Mouse (Mus musculus) gastrocnemius, adult 2 months (tissue): ENCODE results near the gene Map3k7. TPM values are rescaled to one million over a fixed set of nuclear protein-coding genes. Genes with fewer than 3 reads are reported as not detected.
"Not testable (repeated sequence)": the region's sequence is repeated elsewhere in the genome, so short reads cannot be mapped to it uniquely, and the experiment has no call there.

Experiments
- DNase-seq: peaks from one replicate; pipeline ENCODE4 v3.0.0; 2022
- H3K27ac ChIP-seq: fragments of 200-600 bp; 2 replicates; pipeline ENCODE4 v1.8.1; 2022; ENCODE audit warnings: mild to moderate bottlenecking
- H3K4me3 ChIP-seq: fragments of 200-600 bp; 2 replicates; pipeline ENCODE4 v1.8.1; 2022; ENCODE audit warnings: mild to moderate bottlenecking, moderate library complexity
- CTCF ChIP-seq: fragments of 200-600 bp; IDR thresholded peaks from 2 replicates; pipeline ENCODE4 v1.8.1; 2022; ENCODE audit warnings: antibody characterized with exemption, mild to moderate bottlenecking, moderate library complexity
- intact Hi-C: fragments of 180-260 bp; cut with DNase I; formaldehyde crosslinking; loops from one replicate; pipeline ENCODE4 v1.15.1; 2025
- total RNA-seq, 2 experiments: library from RNA; stranded (reverse); gene quantifications; 2 replicates each; pipeline ENCODE4 v1.2.3; 2021

Gene Map3k7
- total RNA-seq, 2 experiments from 2014 or later: 38.9 to 41.1 TPM

GRCm38 (mm10) chr4:32004773-32005591, 41.1 kb downstream of the Map3k7 start:
- TF ChIP-seq CTCF: no peak
- no peak overlapping the region for H3K4me3 ChIP-seq
- intact Hi-C loops: no loop called here
- H3K27ac ChIP-seq: no peak overlapping the region
- no peak for DNase-seq

- Histone ChIP-seq H3K4me3 (no peak overlapping the region), H3K27ac (no peak overlapping the region)
- intact Hi-C loops: no loop called here
- DNase-seq: no peak
- no peak for TF ChIP-seq CTCF
Measured at GRCm38 (mm10) chr4:32007174-32007573, 43.3 kb downstream of the Map3k7 start.

GRCm38 (mm10) chr4:32008095-32008494, 44.2 kb downstream of the Map3k7 start:
- Histone ChIP-seq H3K27ac (no peak overlapping the region), H3K4me3 (no peak overlapping the region)
- TF ChIP-seq CTCF: no peak
- intact Hi-C loops: no loop called here
- DNase-seq: no peak

- no peak overlapping the region for H3K27ac ChIP-seq
- no peak for TF ChIP-seq CTCF
Measured at GRCm38 (mm10) chr4:32010808-32011207, 46.9 kb downstream of the Map3k7 start.

GRCm38 (mm10) chr4:32011218-32011973, 47.5 kb downstream of the Map3k7 start:
- no peak overlapping the region for H3K27ac ChIP-seq
- no peak overlapping the region for H3K4me3 ChIP-seq
- intact Hi-C loops: no loop called here
- TF ChIP-seq CTCF: no peak
- DNase-seq: no peak

More at GRCm38 (mm10) chr4:32010808-32011207, 46.9 kb downstream of the Map3k7 start:
- no peak for DNase-seq
- no peak overlapping the region for H3K4me3 ChIP-seq
- intact Hi-C loops: no loop called here

- intact Hi-C loops: no loop called here
- TF ChIP-seq CTCF: no peak
- Histone ChIP-seq H3K27ac (no peak overlapping the region), H3K4me3 (no peak overlapping the region)
- DNase-seq: no peak
Measured at GRCm38 (mm10) chr4:32021131-32021530, 57.2 kb downstream of the Map3k7 start.

GRCm38 (mm10) chr4:32022321-32022720, 58.4 kb downstream of the Map3k7 start:
- Histone ChIP-seq H3K27ac (no peak overlapping the region), H3K4me3 (no peak overlapping the region)
- TF ChIP-seq CTCF: no peak
- intact Hi-C loops: no loop called here
- DNase-seq: no peak

GRCm38 (mm10) chr4:32024170-32024569, 60.3 kb downstream of the Map3k7 start:
- intact Hi-C loops, DNase-seq, H3K4me3 ChIP-seq, H3K27ac ChIP-seq: not testable (repeated sequence)

GRCm38 (mm10) chr4:32025105-32025504, 61.2 kb downstream of the Map3k7 start:
- Histone ChIP-seq H3K4me3 (no peak overlapping the region), H3K27ac (no peak overlapping the region)
- TF ChIP-seq CTCF: no peak
- no peak for DNase-seq
- intact Hi-C loops: no loop called here

- no peak for TF ChIP-seq CTCF
- no peak for DNase-seq
- Histone ChIP-seq H3K4me3 (no peak overlapping the region), H3K27ac (no peak overlapping the region)
- intact Hi-C loops: no loop called here
Measured at GRCm38 (mm10) chr4:32027094-32027493, 63.2 kb downstream of the Map3k7 start.

GRCm38 (mm10) chr4:32037267-32037666, 73.4 kb downstream of the Map3k7 start:
- no peak for TF ChIP-seq CTCF
- no peak for DNase-seq
- intact Hi-C loops: no loop called here
- Histone ChIP-seq H3K27ac (no peak overlapping the region), H3K4me3 (no peak overlapping the region)

GRCm38 (mm10) chr4:32041741-32042452, 78.0 kb downstream of the Map3k7 start:
- intact Hi-C loops: loop anchor here (5.0 kb wide), 1 partner anchor 70 kb away; no protein-coding TSS in a partner anchor
- TF ChIP-seq CTCF: no peak
- DNase-seq: no peak
- H3K27ac ChIP-seq: no peak overlapping the region
- no peak overlapping the region for H3K4me3 ChIP-seq

- TF ChIP-seq CTCF: no peak
- Histone ChIP-seq H3K27ac (no peak overlapping the region), H3K4me3 (no peak overlapping the region)
- DNase-seq: no peak
- intact Hi-C loops: no loop called here
Measured at GRCm38 (mm10) chr4:32045234-32045633, 81.3 kb downstream of the Map3k7 start.
